Mouse (Mus musculus): ENCODE data around the gene 2010111I01Rik.
"Not testable (repeated sequence)": the region's sequence is repeated elsewhere in the genome, so short reads cannot be mapped to it uniquely, and the experiment has no call there.

2010111I01Rik gene

DNA sequence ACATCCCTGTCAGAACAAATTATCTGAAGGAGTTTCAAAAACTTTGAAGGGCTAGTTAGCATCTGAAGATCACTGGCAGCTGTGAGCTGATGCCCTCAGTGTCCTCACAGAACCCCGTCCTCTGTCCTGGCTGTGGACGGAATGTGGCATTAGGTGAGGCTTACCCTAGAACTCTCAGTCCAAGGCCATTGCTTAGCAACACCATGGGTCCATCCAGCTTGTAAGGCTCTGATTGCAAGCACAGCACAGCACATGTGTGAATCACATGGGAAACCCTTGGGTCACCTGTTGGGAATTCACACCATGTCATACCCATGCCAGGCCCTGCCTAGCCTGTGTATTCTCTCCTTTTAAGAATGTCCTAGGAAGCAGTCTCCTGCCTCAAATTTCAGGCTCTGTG is 332.3 kb downstream of the 2010111I01Rik start:
- no peak for DNase-seq

DNA sequence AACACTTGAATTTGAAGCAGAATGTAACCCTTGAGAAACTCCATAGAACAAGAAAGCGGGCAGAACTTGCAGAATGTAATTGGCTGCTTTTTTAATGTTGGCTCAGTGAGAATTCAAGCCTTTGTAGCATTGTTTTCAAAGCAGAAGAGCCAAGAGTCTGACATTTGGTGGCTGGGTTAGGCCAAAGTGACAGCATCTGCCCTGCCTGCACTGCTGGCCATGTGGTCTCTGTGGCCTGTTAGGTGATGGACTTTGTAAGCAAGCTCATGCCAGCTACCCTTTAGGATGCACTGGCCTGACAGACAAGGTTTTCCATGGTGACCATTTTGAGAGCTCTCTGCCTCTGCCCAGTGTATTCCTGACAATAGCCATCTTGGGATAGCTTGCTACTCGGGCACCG is 333.2 kb downstream of the 2010111I01Rik start:
- no peak for DNase-seq

DNA sequence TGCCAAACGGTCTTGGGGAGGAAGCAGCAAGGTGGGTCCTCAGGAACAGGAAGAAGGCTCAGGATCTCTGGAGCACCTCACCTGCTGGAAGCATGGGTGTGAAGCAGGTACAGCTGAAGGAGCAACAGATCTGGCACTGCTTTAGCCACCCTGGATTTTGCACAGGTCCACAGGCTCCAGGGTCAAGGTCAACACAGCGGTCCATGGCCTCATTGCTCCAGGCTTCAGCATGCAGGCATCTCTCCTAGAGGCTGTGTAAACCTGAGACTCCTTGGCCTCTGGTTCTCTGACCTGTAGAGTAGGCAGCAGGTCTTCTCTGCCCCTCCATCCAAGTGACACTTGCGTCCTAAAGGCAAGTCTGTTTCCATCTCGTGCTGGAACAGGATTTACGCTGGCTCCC is 334.2 kb downstream of the 2010111I01Rik start:
- no peak for DNase-seq

DNA sequence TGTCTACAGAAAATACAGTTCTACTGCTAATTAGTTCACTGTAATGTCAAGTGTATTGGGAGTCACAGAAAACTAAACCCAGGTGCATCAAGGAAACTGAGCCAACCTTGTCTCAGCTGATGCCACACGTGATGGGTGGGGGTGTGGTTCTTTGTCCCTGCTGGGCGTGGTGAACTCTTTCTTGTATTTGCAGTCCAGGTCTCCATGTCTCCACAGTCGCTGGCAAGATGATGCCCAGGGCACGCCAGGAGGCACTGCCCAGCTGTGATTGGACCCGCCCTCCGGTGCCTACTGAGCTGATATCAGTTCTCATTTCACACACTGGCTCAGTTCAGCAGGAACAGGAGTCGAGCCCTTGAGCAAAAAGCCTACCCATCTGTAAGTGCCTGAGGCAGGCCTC is 336.2 kb downstream of the 2010111I01Rik start:
- DNase-seq = no peak

DNA sequence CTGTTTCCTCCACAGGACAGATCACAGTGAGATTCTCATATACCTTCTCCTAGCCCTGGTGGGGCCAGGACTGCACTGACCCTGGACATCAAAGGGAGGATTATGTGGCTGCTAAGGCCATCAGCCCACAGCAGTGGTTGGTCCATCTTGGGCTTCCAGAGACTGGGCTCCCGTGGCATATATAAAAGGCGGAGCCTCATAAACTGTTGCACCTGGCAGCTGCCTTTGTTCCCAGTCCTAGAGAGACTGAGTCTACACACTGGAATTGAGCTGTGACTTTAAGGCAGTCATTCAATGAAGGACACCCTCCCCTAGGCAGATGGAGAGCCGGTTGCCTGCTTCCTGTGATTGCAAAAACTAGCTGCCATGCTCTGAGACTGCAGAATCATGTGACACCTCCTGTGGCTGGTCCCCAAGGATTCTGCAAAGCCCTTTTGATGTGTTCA is 337.1 kb downstream of the 2010111I01Rik start:
- DNase-seq = no peak

DNA sequence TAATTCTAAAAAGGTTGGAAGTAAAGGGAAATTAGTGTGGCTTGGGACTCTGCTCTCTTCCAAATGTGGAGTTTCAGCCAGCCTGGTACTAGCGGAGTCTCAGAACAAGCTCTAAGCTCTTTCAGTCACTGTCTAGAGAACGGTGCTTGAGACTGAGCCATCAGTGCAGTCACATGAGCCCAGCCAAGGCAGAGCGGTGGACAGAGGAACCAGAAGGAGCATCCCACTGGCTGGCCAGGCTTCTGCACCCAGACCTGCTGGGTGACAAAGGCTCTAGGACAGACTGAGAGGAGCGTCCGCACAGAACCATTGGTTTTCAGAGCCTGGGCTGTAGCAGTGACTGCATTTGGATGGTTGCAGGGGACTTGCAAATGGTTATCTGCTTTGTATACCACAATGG is 337.7 kb downstream of the 2010111I01Rik start:
- peak; percentile 51 to 53 for DNase-seq

DNA sequence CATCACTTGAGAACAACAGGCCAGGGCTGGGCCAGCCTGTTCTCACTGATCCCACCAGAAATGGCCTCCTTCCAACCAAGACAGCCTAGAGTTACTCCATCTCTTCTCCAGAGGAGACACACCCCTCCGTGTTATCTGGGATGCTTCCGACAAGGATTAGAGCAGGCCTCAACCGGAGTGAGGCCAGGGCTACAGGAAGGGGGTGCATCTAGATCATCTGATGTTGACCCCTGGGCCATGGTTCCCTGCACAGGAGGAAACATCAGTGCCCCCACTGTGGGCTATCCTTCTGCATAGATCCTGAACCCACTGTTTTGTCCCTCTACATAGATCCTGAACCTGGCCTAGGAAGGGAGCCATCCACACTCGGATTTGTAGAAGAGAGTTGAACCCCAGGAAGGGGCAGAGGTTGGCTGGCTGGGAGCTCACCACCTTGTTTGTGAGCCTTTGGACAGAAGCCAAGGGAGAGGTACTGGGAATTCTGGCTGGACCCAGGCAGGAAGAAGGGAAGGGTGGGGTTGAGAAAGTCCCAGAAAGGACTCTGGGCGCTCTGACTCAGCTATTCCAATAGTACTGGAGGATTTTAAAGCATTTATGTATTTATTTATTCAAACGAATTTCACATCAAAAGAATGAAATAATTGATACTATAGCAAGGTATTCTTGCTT is 339.6 kb downstream of the 2010111I01Rik start:
- DNase-seq = no peak

DNA sequence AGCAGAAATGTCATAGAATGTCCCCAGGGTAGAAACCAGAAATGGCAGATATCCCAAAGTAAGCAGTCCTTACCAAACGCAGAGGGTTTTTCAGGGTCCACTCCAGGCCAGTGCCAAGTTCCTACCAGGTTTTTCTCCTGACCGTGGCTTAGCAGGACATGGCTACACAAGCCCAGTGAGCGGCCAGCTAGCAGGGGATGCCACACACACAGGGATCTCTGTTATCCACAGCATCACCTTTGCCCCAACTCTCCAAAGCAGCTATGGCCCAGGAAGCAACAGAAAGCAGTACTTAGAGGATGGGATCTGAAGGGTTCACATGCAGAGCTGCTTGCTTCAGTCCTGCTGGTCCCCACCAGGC is 340.1 kb downstream of the 2010111I01Rik start:
- peak in 1 of 2 experiments; percentile 41 for DNase-seq

DNA sequence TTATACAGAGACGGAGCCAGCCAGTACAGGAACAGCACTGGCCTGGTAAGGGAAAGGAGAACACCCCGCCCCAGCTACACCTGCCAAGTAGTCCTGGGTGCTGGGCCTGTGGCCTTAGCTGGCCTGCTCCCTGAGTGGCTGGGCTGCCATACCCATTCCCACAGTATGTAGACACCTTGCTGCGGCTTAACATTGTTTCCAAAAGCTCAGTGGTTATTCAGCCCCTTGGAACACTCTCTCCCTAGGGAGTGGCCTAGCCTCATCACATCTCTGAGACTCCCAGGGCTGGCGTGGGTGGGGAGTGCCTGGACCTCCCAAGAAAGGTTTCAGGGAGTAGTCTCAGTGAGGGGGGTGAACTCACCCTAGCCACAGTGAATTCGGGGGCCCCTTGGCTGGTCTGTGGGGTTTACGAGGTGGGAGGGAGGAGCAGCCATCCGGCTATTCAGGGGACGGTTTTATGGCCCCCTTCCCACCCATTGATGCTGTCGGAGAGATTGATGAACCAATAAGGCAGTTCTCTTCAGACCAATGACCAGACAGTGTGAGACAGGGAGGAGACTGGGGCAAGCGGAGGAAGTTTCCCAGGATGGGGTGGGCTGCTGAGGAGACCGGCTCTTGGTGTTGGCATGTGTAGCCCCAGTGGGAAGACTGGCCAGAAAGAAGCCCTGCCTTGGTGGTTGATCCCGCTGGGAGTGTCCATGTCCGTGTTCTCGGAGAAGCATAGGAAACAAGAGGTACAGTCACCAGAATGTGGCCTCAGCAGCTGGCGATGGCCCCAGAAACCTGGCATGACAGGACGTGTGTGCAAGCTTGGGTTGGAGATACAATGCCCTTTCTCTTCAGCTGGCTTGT is 340.7 kb downstream of the 2010111I01Rik start:
- DNase-seq = peak in 1 of 2 experiments; percentile 38

DNA sequence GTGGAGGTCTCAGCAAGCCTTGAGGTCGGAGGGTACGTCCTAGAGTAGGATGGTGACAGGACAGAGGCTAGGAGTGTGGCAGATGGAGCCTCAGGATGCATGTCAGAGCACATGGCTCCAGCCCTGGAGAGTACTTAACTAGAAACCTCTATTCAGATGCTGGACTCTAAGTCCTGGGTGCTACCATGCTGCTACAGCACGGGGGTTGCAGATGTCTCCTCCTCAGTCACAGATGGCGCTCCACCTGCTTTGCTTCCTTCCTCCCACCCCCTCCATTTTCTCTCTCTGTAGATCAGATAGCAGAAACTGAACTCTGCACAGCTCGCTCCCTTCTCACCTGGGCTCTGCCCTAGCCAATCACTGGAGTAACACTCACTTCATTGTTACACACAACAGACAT is 342.1 kb downstream of the 2010111I01Rik start:
- peak; percentile 76 to 81 for DNase-seq

DNA sequence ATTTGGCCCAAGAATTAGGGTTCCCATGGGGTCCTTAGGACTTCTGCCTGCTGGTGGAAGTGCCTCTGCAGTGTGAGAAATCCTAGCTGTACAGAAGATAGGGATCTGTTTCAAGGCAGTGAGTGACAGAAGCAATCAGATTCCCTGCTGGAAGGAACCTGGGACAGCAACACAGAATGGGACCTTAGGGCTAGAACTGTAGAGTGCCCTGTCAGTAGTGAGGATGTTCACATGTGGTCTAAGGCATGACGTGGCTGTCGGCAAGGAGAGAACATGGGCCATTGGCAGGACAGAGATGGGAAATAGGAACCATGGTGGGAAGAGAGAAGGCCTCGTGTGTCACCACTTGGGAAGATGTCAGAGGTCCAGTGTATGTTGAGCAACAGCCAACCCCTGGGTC is 344.9 kb downstream of the 2010111I01Rik start:
- no peak for DNase-seq

DNA sequence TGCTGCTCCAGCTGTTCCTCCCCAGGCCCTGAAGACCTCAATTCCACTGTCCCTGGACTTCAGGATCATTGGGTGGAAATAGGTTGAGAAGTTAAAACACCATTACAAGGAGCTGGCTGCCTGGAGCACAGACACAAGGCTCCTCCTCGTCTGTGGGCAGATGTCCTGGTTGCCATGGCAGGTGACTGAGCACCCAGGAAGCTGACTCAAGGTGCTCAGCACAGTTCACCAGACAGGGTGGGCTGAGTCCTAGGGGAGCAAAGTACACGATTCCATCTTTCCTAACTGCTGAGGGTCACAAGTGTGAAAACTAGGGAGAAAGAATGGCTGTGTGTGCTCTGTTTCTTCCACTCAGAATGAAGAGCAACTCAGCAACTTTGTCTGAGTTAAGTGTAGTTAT is 346.5 kb downstream of the 2010111I01Rik start:
- no peak for DNase-seq

DNA sequence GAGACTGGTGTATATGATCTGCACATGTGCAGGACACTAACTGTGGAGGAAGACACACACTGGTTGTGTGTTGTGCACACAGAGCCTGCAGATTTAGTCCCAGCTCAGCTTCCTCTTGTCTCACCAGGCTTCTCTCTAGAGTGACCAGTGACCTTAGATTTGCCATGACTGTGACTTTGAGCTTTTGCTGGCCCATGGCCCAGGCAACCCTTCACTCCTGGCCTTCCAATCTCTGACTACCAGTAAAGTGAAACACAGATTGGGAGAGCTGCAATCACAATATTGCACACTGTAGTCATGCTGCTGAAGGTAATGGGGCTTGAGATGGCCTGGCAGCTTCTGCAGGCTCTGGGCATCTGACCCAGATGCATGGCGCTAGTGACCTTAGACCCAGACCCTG is 348.6 kb downstream of the 2010111I01Rik start:
- no peak for DNase-seq

DNA sequence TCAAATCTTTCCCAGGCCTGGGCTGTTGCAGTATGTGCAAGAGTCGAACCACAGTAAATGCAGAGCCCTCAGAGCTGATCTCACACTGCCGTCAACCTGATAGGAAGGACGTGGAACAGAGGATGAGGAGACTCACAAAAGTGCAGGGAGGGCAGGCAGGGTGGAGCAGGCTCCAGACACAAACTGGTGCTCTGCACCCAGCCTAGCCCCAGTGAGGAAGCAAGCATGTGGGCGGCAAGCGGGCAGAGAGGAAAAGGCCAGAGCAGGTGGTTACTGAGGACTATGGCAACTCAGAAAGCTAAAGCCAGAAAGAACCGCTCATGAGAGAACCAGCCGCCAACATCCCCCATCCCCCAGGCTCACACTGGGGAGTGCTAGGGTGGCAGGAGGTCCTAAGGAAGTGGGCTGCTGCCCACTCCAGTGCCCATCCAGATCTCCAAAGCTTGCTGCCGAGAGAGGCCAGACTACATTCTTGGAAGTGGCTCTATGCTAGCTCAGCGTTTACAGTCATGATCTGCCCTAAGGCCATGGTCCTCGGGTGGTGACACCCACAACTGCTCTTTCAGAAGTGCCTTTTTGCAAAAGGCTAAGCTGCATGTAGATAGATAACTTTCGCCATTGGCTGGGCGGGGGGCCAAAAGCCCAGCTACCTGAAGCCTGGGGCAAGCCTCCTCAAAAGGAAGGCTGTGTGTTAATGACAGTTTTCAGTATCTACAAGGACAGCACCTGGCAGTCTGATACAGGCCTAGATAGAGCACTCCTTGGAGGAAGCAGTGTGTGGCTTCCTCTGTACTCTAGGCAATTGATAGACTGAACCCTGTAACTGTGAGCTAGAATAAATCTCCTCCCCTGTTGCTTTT is 349.3 kb downstream of the 2010111I01Rik start:
- DNase-seq = no peak

DNA sequence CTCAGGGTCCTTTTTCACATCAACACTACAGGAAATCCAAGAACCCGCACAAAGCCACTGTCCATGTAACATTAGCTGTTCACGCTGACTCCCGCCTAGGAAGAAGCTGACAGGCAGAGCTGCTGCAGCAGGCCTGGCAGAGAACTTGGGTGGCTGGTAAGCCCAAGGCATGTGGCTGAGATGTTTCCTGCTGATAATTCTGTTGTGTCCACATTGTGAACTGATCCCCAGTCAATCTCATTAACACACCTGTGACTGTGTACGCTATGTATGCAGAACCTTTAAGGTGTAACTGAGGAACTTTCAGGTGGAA is 349.9 kb downstream of the 2010111I01Rik start:
- DNase-seq = no peak

DNA sequence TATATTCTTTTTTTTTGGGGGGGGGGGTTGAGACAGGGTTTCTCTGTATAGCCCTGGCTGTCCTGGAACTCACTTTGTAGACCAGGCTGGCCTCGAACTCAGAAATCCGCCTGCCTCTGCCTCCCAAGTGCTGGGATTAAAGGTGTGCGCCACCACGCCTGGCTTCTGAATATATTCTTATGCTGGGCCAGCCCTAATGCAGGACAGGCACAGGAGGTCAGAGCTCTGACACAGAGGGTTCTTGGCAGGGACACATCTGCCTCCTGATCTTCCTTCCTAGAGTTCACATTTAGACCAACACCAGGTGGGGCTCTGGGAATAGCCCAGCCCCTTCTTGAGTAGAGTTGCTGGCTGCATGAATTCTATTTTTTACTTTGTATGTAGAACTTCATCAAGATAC is 350.4 kb downstream of the 2010111I01Rik start:
- DNase-seq = not testable (repeated sequence)

DNA sequence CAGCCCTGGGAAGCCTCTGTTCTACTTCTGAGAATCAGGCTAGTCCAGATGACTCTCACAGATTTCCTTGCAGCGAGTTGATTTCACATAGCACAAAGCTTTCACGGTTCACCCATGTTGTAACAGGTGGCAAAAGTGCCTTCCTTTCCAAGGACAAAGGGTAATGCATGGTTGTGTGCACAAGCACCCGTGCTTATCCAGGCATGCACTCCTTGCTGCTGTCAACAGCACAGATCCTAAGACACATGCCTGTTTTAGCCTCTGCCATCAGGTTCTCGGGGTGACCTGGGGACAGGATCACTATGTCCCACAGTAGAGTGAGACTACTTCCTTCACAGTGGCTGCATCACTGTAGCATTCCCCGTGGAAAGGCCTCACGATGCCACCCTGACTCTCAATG is 351.1 kb downstream of the 2010111I01Rik start:
- no peak for DNase-seq

DNA sequence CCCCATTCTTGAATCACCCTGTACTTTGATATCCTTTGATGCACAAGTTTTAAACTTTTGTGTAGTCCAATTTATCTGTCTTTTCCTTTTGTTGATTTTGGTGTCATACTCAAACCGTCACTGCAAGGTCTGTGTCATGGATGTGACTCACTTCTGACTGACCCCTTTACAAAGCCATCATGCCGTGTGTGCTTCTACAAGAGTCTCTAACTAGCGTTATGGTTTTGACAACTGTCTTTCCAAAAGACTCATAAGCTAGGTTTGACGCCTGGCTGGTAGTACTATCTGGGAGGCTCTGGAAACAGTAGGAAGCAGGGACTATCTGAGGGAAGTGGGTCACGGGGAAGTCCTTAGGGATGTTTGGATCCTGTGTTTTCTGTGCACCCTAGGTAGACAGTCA is 351.7 kb downstream of the 2010111I01Rik start:
- DNase-seq = no peak

DNA sequence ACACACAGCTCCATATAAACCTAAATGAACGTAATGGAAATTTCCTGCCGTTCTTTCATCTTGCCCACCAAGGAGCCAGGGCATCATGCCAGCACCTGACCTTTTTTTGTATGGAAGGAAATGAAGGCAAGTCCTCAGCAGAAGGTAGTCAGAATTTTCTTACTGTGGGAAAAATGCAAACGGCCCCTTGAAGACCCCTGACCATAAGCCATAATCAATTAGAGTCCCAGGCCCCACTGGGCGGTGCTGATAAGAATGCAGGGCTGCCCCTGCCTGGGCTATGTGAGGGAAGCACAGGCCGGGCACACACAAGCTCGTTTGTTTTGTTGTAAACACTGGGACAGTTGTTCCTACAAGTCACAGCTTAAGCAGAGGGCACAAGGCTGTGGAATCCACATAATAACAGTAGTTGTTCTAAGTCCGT is 353.0 kb downstream of the 2010111I01Rik start:
- DNase-seq = peak; percentile 54 to 59

DNA sequence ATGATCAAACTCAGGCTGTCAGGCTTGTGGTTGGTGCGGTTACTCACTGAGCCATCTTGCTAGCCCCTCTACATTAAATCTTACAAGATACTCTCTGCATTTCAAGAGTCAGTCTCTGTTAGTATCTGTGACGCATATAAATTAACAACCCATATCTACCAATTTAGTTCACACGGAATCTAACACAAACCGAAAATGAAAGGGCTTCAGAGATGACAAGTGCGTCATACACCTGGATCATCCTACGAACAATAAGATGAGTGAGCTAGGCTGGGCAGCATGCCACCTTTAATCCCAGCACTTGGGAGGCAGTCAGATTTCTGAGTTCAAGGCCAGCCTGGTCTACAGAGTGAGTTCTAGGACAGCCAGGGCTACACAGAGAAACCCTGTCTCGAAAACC is 355.1 kb downstream of the 2010111I01Rik start:
- DNase-seq = no peak

DNA sequence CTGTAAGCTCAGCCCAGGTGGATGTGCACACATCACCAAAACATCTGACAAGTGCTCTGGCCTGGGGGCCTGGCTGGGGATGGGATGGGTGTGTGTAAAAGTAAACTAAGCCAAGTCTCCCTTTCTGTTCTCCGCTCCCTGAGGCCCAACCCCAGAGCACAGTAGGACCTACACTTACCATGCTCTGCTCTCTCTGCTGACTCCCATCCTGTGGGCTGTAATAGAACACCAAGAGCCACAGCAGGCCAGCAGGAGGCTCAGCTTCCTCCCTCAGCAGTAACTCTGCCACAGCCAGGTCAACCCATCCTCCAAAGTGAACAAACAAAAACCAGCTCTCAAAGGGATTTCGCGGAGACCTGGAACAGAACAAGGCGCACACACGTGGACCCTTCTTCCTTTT is 357.0 kb downstream of the 2010111I01Rik start:
- no peak for DNase-seq

DNA sequence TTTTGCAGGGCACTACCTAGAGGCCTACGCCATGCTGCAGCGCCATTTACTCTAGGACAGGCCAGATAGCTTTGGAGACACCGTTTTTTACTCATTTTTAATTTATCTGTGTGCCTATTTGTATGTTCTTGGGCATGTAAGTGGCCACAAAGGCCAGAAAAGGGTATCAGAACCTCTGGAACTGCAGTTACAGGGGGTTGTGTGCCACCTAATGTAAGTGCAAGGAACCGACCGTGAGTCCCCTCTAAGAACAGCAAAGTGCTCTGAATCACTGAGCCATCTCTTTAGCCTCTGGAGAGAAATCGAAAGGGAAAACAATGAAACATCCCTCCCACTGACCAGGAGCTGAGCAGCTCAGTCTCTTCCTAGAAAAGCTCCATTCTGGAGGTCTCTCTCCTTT is 358.1 kb downstream of the 2010111I01Rik start:
- DNase-seq = no peak

DNA sequence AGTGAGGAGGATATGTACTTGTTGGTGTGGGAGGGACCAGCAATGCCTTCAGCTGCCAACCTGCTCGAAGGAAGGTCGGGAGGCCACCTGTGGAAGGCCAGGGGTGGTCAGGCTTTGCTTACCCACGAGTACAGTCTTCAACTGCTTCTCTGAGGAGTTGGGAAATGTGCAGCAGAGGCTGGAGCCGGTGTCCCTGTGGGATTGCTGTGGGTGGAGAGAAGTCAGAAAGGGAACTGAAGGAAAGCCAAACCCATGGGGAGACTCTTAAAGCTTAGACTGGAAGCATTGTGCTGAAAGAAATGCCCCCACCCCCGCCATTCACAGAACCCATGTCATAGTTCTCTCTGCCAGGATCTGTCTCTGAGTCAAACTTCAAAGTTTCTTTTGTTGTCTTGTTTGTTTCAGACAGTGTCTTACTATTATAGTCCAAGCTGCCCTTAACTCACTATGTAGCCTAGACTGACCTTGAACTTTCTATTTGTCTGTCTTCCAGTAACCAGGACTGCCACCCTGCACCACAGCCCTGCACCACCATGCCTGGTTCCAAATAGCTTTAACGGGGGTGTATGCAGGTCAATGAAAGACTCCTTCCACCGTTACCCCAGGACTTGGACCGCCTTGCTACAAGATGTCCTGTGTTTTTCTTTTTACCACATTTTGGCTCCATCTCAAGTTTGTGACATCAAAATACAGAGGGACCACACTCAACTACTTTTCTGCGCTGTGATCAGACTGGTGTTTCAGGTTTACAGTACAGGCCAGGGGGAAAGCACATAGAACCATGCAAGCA is 358.8 kb downstream of the 2010111I01Rik start:
- no peak for DNase-seq
